Mouse (Mus musculus) embryonic facial prominence, embryonic 12.5 days (tissue): ENCODE data around the gene Ccdc160. TPM values are rescaled to one million over a fixed set of nuclear protein-coding genes. Genes with fewer than 3 reads are reported as not detected.
A peak's percentile ranks its signal among the peaks of the same experiment; 100 is the strongest.

ENCODE experiments used
- microRNA counts: library from miRNA; unstranded; fragments of <30 nt; microRNA quantifications from one replicate; lab custom pipeline; 2017
- microRNA-seq: library from miRNA; unstranded; fragments of <30 nt; microRNA quantifications from one replicate; pipeline ENCODE4, GENCODE M21; 2017
- polyA plus RNA-seq: library from polyadenylated mRNA; unstranded; fragments of >200 nt; fragmentation: Nextera tagmentation; extraction: Ambion mirVana; gene quantifications from 2 replicates; pipeline ENCODE4 v1.2.1, GENCODE M21; 2016

Ccdc160 gene
- polyA plus RNA-seq, 1 experiment from 2014 or later = 1.7 TPM

MicroRNA genes within 50 kb of the gene (microRNA counts, 519-probe panel; counts per million panel counts)
- 8,009 counts per million, percentile 99 among the panel's probes with 10 or more counts for microRNA mmu-miR-106a+mmu-miR-17 (lab: Ali Mortazavi, UCI)
- 460 counts per million, percentile 65 among the panel's probes with 10 or more counts for microRNA mmu-miR-18b (lab: Ali Mortazavi, UCI)
- 460 counts per million, percentile 65 among the panel's probes with 10 or more counts for microRNA mmu-miR-363 (lab: Ali Mortazavi, UCI)

Small RNA genes lying within 50 kb of the gene (microRNA-seq; reads per million reads assigned to microRNA genes)
- 1,185 reads per million, percentile 78 among the genes with 10 or more reads in this experiment for gene Mir106a
- gene Mir18b = 77.1 reads per million, percentile 48 among the genes with 10 or more reads in this experiment
- gene Mir19b-2 = 9.8 reads per million, percentile 26 among the genes with 10 or more reads in this experiment
- gene Mir20b = 577 reads per million, percentile 71 among the genes with 10 or more reads in this experiment
- gene Mir363 = 625 reads per million, percentile 72 among the genes with 10 or more reads in this experiment
- 229 reads per million, percentile 63 among the genes with 10 or more reads in this experiment for gene Mir92-2

Other genes starting within 250 kb of the Ccdc160 start
- gene Gpc3, start 177.2 kb upstream of the Ccdc160 start, polyA plus RNA-seq = 863 and 926 TPM in 2 replicates
- 87.3 and 94.8 TPM in 2 replicates for gene Phf6, start 121.1 kb downstream of the Ccdc160 start, polyA plus RNA-seq
- gene Hprt, start 196.9 kb downstream of the Ccdc160 start, polyA plus RNA-seq = 62.8 and 66.4 TPM in 2 replicates